ENCODE assay signal across 24 mouse cellular contexts in genomic region chr2:145729414-145729813, GRCm38 (mm10). TPM values are rescaled to one million over a fixed set of nuclear protein-coding genes. Genes with fewer than 3 reads are reported as not detected.
DNase-seq lines count a peak whose midpoint lies in the region; ATAC-seq and TF ChIP-seq lines count a peak whose summit lies in the region.
"Had no signal": no experiment of that assay in that cellular context is flagged by ENCODE, and none has a peak within 500 bp of the region (broad histone marks: within the 10 kb centered on the region; RNA-seq: fewer than 3 reads in every experiment).

No protein-coding gene starts in this region.

- no peak overlapping the region for H3ac ChIP-seq in myocyte (ENCODE audit: control insufficient read depth, insufficient read length)

- no peak for TF ChIP-seq POLR2A in myocyte (IDR thresholded peaks at IDR 0.05; ENCODE audit: insufficient read length, low read depth)

- peak overlapping the region; percentile 72 for H3K4me2 ChIP-seq in myocyte (ENCODE audit: low read depth)
- H3K4me2 ChIP-seq: forebrain, embryonic 13.5 days; heart, embryonic 13.5 days; hindbrain, embryonic 12.5 days; hindbrain, embryonic 15.5 days had no signal

- H3K4me3 ChIP-seq in megakaryocyte, embryonic 14.5 days (replicated peaks), result peak overlapping the region; percentile 54
- no peak overlapping the region for H3K4me3 ChIP-seq in myocyte
- H3K4me3 ChIP-seq: forebrain, embryonic 10.5 days; forebrain, embryonic 13.5 days; heart, adult 2 months; heart, embryonic 10.5 days; heart, embryonic 13.5 days; hindbrain, embryonic 12.5 days; hindbrain, embryonic 15.5 days had no signal

- no peak for DNase-seq in frontal cortex, postnatal 14 days (ENCODE audit: low spot score in 2 of 2)
- peak; percentile 63 for DNase-seq in 3T3-L1 (ENCODE audit: low read depth, low spot score)
- no peak for DNase-seq in lung, postnatal 10 days
- DNase-seq: adrenal gland, adult 2 months; adrenal gland, postnatal 14 days; B cell, adult 2 months; cerebellum, adult 11-12 months; cerebellum, adult 9-10 months; cerebellum, postnatal 14 days; gastrocnemius, postnatal 25 days; heart, adult 2 months; heart, postnatal 14 days had no signal

- H3K36me3 ChIP-seq in megakaryocyte, embryonic 14.5 days (replicated peaks; ENCODE audit: low read length), result no peaks in the 10 kb centered on the region
- H3K36me3 ChIP-seq in myocyte (ENCODE audit: control insufficient read depth, insufficient read depth), result no peaks in the 10 kb centered on the region
- H3K36me3 ChIP-seq: forebrain, embryonic 10.5 days; heart, embryonic 10.5 days; heart, embryonic 13.5 days; hindbrain, embryonic 12.5 days; hindbrain, embryonic 15.5 days had no signal

- H3K79me2 ChIP-seq in myocyte (ENCODE audit: control insufficient read depth, insufficient read depth), result no peaks in the 10 kb centered on the region

- peaks cover 7% of the 10 kb centered on the region; the same call in 1 of the 2 replicates for H3K9me3 ChIP-seq in megakaryocyte, embryonic 14.5 days
- H3K9me3 ChIP-seq: forebrain, embryonic 10.5 days; forebrain, embryonic 13.5 days; heart, embryonic 10.5 days; heart, embryonic 13.5 days; hindbrain, embryonic 12.5 days; hindbrain, embryonic 15.5 days had no signal

- ATAC-seq in frontal cortex, adult (ENCODE audit: low TSS enrichment), result 0 out of 2 replicates have a peak, but pooled peaks have one; percentile 31
- ATAC-seq in megakaryocyte, adult 5-6 weeks (ENCODE audit: poor library complexity, severe bottlenecking), result no peak
- ATAC-seq: forebrain, embryonic 13.5 days; forebrain, embryonic 16.5 days had no signal

- peaks cover 5% of the 10 kb centered on the region for H3K27me3 ChIP-seq in megakaryocyte, embryonic 14.5 days (replicated peaks)
- H3K27me3 ChIP-seq in myocyte (ENCODE audit: control insufficient read depth, insufficient read depth, insufficient read length), result no peaks in the 10 kb centered on the region
- H3K27me3 ChIP-seq: forebrain, embryonic 13.5 days; heart, embryonic 13.5 days; hindbrain, embryonic 12.5 days; hindbrain, embryonic 15.5 days had no signal

- H3K4me1 ChIP-seq in megakaryocyte, embryonic 14.5 days, result peaks cover 15% of the 10 kb centered on the region
- H3K4me1 ChIP-seq: forebrain, embryonic 10.5 days; forebrain, embryonic 13.5 days; heart, embryonic 10.5 days; heart, embryonic 13.5 days; hindbrain, embryonic 12.5 days; hindbrain, embryonic 15.5 days had no signal

TF ChIP-seq in myocyte, 11 proteins besides CTCF, POLR2A, EP300 and RAD21:
- TF ChIP-seq TCF12 (IDR thresholded peaks at IDR 0.05; ENCODE audit: insufficient read depth, poor library complexity, severe bottlenecking) (no peak), MYOD1 (IDR thresholded peaks at IDR 0.05; ENCODE audit: control insufficient read depth in 1 of 3, insufficient read length in 2 of 3, low read depth in 2 of 3) (peak in 2 of 3 experiments; percentile 60 to 79)

RNA-seq across cellular contexts. Expression of gene Rin2, which starts 54.4 kb away (rescaled TPM):
- polyA plus RNA-seq in megakaryocyte, embryonic 14.5 days (2012; ENCODE audit: insufficient read depth, low replicate concordance), result 1.1 TPM in 1 of 2 replicates, not detected in the other
- total RNA-seq in megakaryocyte, adult 5-6 weeks (2015), result 34.1 and 39.7 TPM in 2 replicates
- total RNA-seq in megakaryocyte, adult 5-6 weeks (2017), result 53.6 and 54.6 TPM in 2 replicates
- polyA plus RNA-seq in myocyte (2012; fragmentation: generic; extraction: Trizol), result 4.4 TPM
- total RNA-seq: MEL had no signal
